Mouse (Mus musculus): ENCODE measurements around the gene Psmd13.
A peak's percentile ranks its signal among the peaks of the same experiment; 100 is the strongest.

The Psmd13 gene

DNA sequence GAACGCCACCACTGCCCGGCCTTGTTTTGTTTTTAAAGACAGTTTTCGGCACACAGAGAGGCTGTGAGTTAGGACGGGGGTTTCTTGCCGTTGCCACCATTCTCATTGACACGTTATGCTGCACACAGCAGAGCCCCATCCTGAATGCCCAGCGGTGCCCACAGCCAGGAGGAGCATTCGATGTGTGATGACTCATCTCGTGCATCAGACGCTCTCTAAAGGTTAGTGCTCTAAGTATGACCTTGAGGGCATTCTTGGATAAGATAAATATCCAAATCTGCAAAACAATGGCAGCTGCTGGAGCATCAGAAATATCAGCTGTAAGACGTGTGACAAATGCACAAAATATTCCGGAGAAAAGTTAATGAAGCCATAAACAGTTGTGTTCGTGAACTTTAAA, 25.4 kb downstream of the Psmd13 start:
- no peak for DNase-seq (ENCODE audit: low spot score)

DNA sequence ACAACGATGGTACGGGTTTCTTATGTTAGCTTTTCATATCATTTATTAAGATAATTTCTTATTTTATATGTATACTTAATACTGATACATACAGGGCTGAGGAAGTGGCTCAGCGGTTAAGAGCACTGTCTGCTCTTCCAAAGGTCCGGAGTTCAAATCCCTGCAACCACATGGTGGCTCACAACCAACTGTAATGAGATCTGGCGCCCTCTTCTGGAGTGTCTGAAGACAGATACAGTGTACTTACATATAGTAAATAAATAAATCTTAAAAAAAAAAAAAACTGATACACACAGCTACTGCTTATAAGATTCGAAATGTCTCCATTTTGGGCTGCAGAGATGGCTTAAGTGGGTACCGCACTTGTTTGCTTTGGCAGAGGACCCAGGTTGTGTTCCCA, 25.9 kb downstream of the Psmd13 start:
- no peak for DNase-seq (ENCODE audit: low spot score)

DNA sequence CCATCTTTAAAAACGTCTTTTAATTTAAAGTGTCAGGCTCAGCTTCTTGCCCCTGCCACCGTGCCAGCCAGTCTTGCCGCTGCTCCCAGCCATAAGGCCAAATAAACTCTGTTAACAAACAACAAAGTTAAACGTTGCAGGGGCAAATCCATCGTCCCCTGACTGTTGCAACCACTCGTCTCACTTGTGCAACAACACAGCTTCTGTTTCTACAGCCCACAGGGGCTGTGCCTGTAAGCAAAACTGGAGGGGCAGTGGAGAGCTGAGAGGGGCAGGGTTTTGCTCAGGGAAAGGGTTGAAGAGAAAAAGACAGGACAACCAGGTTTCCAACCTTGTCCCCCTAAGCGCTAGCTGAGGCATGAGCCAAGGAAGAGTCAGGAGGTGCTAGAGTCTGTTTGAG, 26.4 kb downstream of the Psmd13 start:
- DNase-seq (ENCODE audit: low spot score) = no peak

DNA sequence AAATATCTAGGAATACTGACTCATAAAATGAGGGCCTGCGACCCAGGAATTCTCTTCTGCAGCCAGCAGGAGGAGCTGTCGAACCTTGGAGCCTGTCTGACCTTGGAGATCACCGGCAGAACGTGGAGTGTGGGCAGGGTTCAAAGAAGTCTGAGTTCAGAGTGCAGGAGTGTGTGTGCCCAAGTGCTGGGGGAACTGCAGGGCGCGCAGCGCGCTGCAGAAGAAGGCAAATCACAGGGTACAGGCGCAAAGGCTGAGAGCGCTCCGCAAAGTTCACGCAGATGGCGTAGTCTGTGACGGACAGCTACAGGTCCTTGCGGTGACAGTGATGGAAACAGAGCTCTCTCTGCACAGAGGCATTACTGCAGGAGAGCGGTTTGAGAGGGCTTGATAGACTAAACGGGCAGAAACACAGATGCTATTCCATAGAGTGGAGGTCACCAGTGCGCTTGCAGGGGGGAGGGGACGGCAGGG, 26.9 kb downstream of the Psmd13 start:
- DNase-seq (ENCODE audit: low spot score) = peak; percentile 92

DNA sequence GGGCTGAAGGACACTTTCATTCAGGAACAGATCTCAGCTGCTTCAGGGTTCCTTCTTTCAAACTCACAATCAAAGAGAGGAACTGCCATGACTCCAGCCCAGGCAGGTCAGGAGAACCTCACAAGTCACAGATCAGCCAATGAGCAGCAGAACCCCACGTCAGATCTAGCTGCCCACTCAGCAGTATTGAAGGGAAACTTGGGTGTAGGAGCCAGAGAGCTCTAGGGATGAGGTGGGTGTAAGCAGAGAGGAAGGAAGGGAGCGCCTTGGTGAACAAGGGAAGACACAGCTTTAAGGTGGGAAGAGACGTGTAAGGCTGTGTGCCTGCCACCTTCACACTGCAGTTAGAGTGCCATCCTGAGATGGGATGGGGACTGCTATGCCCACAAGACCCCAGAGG, 30.5 kb downstream of the Psmd13 start:
- DNase-seq (ENCODE audit: low spot score) = no peak

DNA sequence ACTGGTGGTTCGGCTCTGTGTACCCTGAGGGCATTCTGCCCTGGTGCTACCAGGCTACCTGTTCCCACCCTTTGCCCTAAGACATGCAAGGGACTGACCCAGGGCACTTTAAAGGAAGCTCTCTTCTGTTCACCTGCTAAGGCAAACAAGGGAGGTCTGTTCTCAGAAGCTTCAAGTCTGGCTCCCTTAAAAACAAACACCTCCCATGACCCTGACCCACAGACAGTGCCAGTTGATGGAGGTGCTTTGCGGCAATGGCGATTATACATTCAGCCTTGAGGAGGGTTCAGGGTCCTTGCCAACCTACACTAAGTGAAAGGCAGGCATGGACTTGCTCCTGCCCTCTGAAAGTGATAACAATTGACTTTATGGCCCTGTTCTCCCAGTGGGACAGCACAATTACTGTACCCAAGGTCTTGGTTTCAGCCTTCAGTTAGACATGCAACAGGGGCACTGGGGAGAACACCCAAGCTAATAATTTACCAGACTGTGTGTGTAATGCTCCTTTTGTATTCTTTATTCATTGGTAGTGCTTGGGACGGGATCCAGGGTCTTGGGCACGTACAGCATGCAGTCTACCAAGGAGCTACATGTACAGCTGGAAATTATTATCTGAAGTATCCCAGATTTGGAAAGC, 31.2 kb downstream of the Psmd13 start:
- no peak for DNase-seq (ENCODE audit: low spot score)

DNA sequence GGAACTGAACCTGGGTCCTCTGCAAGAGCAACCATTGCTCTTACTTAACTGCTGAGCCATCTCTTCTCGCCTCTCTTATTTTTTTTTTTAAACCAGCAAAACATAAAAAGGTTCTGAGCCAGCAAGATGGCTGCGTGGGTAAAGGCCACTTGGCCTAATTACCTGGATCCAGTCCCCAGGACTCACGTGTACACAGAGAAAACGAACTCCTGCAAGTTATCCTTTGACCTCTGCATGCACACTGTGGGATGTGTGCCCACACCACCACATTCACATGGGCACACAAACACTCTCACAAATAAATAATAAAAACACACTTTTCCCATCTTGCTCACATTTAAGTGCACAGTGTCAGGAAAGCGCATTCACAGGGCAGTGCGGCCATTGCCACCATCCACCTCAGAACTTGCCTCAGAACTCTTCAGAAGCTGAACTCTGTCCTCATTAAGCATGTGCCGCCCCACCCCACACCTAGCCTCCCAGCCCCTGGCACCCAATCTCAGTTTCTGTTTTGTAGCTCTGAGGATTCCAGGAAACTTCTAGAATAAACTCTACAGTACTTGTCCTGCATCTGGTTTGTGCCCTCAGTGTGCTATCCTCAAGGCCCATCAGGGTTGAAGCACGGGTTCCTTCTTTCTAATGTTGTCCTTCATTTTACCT, 32.4 kb downstream of the Psmd13 start:
- DNase-seq (ENCODE audit: low spot score) = no peak

DNA sequence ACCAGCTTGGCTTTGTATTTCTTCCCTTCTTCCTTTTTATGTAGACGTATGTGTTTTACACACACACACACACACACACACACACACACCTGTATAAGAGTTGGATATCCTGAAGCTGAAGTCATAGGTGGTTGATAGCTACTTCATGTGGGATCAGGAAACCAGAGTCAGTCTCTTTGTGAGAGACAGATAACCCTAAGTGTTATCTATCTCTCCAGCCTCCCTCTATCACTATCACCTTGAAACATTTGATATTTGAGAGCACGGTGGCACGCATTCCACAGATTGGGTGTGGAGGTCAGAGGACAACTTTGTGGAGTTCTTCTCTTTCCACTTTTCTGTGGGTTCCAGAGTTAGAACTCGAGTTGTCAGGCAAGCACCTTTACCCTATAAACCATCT, 38.1 kb downstream of the Psmd13 start:
- DNase-seq (ENCODE audit: low spot score) = no peak

DNA sequence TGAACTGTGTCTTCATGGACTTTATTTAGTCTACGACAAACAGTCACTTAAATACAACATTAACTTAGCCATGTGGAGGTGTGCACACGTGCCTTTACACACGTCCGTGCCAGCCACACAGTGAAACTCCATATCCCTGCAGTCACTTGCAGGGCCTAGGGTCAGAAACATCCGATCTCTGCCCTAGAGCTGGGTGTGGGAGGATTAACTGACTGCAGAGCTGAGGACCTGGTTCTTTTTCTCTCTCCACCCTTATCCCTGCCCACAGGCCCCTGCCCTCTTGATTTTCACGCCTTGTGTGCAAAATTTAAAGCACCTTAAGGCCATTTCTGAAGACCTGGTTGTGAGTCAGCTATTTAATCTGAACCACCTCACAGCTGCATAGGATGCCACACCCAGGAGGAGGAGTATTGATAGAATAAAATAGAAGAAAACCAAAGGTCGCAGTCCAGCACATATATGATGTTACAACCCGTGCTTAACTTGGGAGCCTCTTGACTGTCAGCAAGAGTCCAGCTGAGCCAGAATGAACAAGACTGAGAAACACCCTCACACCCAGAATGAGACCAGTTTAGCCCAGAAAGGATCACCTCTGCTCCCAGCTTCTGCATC, 38.8 kb downstream of the Psmd13 start, which contains the start of gene Nlrp6:
TSS of gene Nlrp6 (plus strand) at position 485 of the 612 bp plus-strand sequence.
- DNase-seq (ENCODE audit: low spot score) = no peak

DNA sequence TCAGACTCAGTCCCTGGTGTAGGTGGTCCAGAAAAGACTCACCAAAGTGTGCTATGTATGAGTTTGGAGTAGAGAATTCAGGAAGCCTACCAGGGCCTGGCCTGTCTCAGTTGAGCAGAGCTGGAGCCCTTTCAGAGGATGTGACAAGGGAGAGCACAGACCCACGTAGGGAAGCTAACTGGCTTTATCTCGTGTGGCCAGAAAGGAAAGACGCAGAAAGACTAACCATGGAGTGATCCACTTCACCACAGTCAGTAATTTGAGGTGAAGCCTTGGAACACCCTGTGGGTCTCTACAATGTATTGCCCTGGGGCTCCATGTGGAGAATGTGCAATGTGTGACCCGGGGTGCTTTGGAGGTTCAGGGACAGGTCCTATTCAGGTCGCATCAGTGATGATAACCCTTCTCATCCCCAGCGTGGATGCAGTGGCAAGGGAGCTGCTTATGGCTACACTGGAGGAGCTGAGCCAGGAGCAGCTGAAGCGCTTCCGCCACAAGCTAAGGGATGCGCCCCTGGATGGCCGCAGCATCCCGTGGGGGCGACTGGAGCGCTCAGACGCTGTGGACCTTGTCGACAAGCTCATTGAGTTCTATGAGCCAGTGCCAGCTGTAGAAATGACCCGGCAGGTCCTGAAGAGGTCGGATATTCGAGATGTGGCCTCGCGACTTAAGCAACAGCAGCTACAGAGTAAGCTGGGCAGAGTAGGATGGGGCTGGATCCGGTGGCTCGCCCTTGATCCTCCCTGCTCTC, 39.6 kb downstream of the Psmd13 start:
- no peak for DNase-seq (ENCODE audit: low spot score)

DNA sequence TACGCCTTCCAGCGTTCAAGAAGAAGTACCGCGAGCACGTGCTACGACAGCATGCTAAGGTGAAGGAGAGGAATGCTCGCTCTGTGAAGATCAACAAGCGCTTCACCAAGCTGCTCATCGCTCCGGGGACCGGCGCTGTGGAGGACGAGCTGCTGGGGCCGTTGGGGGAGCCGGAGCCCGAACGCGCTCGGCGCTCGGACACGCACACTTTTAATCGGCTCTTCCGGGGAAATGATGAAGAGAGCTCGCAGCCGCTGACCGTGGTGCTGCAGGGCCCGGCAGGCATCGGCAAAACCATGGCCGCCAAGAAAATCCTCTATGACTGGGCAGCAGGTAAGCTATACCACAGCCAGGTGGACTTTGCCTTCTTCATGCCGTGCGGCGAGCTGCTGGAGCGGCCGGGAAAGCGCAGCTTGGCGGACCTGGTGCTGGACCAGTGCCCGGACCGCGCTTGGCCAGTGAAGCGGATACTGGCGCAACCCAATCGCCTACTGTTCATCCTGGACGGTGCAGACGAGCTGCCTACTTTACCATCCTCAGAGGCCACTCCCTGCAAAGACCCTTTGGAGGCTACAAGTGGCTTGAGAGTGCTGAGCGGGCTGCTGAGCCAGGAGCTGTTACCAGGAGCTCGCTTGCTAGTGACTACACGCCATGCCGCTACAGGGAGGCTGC, 40.8 kb downstream of the Psmd13 start:
- DNase-seq (ENCODE audit: low spot score) = peak; percentile 47

DNA sequence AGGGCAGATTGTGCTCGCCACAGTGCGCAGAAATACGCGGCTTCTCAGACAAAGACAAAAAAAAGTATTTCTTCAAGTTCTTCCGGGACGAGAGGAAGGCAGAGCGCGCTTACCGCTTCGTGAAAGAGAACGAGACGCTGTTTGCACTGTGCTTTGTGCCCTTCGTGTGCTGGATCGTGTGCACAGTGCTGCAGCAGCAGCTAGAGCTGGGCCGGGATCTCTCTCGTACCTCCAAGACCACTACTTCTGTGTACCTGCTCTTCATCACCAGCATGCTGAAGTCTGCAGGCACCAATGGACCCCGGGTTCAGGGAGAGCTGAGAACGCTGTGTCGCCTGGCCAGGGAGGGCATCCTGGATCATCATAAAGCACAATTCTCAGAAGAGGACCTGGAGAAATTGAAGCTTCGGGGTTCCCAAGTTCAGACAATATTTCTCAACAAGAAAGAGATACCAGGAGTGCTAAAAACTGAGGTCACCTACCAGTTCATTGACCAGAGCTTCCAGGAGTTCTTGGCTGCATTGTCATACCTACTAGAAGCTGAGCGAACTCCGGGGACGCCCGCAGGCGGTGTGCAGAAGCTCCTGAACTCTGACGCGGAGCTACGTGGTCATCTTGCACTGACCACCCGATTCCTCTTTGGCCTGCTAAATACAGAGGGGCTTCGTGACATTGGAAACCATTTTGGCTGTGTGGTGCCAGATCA, 41.5 kb downstream of the Psmd13 start:
- DNase-seq (ENCODE audit: low spot score) = no peak

DNA sequence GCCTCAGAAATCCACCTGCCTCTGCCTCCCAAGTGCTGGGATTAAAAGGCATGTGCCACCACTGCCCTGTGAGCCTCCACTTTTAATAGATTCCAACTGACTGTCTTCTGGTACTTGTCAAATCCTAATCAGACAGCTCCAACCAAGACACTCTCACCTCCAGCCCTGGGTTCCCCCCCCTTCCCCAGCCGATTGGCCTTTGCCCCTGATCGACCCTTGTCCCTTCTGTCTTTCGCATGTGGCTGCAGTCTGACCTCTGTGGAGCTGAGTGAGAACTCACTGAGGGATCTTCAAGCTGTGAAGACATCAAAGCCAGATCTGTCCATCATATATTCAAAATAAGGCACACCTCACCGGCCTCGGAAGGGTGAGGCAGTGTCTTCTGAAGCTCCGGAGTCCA, 45.4 kb downstream of the Psmd13 start:
- DNase-seq (ENCODE audit: low spot score) = no peak

DNA sequence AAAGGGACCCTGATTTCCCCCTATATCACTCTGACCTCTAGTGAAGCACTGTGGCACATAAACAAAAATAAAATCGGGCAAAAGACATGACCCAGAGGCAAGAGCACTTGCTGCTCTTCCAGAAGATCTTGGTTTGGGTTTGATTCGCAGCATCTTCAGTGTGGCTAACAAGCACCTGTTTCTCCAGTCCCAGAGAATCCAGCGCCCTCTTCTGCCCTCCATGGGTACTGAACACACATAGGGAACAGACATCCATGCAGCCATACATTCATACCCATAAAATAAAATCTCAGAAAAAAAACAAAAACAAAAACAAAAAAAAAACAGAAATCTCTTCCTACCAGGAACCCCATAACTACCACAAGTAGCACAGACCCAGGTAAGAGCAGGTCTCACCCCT, 56.7 kb downstream of the Psmd13 start:
- peak; percentile 39 for DNase-seq (ENCODE audit: low spot score)

DNA sequence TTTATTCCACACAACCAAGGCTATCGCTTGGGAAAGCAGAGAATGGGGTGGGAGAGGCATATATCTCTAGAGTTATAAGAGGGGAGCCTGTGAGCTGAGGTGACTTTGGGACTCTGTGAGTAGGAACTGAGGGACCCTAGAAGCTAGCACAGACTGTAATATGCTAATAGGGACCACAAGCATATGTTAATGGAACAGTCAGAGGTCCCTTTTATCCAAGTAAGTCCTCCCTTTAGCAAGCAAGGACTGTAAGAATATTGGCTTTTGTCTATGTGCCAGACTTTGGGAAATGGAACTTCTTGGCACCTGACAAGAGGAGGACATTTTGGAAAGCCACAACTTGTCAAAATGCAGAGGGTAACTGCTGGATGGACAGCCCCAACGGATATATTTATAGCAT, 57.1 kb downstream of the Psmd13 start:
- DNase-seq (ENCODE audit: low spot score) = no peak

DNA sequence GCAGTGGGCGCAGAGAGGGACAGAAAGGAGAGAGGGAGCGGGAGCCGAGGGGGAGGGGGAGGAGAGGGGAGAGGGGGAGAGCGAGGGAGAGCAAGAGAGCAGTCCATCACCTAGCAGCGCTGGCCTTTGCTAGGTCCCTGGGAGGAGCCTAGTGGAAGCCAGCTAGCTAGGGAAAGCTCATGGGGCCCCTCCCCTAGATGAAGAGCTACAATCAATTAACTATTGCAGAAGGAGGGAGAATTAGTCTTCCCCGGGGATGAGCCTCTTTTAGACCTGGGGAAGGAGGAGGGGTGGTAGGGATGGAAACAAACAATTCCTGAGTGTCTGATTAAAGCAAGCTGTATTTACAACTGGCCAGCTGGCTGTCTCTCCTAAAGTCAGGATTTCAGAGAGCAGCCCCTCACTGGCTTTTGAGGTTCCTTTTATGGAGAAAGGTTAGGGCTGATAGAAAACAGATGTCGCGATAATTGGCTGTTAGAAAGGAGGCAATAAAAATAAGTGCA, 58.0 kb downstream of the Psmd13 start:
- peak; percentile 73 for DNase-seq (ENCODE audit: low spot score)

DNA sequence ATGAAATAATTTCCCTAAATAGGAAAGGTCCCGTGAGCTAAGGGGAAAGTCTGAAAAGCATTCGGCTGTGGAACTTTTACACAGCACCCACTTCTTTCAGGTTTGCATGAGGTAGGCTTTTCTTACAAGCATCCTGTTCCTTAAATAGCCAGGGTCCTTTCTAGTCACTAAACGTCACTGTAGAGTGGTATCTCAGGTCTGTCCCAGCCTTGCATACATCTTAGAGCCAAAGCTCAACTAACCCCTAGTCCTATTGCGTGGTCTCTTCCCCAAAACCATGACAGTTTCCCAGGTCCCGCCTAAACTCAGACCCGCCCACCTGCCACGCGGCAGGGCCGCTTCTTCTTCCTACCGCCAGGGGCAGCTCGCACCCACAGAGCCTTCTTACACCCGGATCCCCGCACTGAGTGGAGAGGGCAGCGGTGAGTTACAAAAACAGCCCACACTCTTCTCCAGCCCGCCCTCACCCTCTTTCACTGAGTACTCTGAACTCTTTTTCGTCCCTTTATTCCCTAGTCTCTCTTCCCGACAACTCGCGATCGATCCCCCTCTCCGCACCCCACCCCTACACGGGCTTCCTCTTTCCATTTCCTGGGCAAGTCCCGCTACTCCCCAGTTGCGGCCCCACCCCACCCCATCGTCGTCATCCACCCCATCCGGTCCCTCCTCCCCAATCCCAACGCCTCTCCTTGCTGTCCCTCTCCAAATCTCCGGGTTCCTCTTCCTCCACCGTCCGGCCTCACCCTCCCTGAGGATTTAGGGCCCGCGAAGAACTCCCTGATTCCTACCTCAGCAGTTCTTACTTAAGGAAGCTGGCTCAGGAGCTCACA, 59.7 kb downstream of the Psmd13 start, which contains the start of gene Pgghg:
TSS of gene Pgghg (plus strand) at position 170 of the 830 bp plus-strand sequence.
- DNase-seq (ENCODE audit: low spot score) = peak; percentile 92

DNA sequence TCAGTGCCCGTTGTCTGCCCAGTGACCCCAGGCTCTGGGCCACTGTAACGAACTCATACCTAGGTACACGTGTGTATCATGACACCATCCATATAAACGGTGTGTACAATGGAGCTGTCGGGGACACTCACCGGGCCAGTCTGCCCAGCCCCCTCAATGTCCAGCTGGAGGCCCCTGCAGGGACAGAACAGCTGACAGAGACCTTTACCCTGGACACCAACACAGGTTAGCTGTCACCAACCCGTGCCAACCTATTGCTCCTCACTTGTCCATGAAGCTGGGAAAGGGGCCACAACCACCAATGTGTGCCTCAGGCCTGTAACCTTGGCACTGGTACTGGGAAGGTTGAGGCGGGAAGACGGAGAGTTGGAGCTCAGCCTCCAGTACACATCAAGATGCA, 60.6 kb downstream of the Psmd13 start:
- no peak for DNase-seq (ENCODE audit: low spot score)

DNA sequence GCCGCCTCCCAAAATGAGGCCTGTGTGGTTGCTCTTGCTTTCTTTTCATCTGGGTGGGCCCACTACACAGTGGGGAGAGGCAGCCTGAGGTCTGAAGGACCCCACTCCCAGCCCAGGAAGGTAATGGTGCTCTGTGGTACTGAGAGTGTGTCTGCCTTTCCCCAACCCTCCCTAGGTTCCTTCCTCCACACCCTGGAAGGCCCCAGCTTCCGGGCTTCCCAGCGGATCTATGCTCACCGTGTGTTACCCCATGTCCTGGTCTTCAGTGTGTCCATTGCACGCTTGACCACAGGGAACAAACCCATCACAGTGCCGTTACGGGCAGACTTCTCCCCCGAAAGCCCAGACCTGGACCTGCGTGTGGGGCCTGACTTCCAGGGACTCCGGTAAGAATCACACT, 61.0 kb downstream of the Psmd13 start:
- no peak for DNase-seq (ENCODE audit: low spot score)

DNA sequence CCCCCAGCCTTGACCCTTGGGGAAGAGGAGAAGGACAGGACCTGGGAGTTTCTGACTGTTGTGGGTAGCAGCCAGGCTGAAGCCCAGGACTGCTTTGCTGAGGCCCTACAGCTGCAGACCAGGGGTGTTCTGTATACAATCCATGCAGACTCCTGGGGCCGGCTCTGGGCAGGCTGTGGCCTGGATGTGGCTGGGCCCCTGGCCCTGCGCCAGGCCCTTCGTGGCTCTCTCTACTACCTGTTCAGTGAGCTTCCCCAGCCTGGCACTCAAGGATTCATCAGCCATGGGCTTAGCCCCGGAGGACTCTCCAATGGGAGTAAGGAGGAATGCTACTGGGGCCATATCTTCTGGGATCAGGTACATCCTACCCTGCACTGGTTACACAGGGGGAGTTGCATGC, 61.6 kb downstream of the Psmd13 start:
- no peak for DNase-seq (ENCODE audit: low spot score)
